Mouse (Mus musculus) myocyte (in vitro differentiated cells): Measurements from ENCODE around the gene Klhl36.

Experiments
- CEBPB ChIP-seq: IDR thresholded peaks from 2 replicates; pipeline ENCODE4 v1.6.1; 2011; ENCODE audit warnings: mild to moderate bottlenecking, moderate library complexity; ENCODE audit not compliant: poor library complexity, insufficient read depth, severe bottlenecking
- POLR2A ChIP-seq: IDR thresholded peaks from one replicate; pipeline ENCODE4 v1.6.1; 2011; ENCODE audit warnings: low read depth, mild to moderate bottlenecking, control low read depth, moderate library complexity; ENCODE audit not compliant: insufficient read length
- REST ChIP-seq: IDR thresholded peaks from one replicate; pipeline ENCODE4 v1.6.1; 2011; ENCODE audit warnings: mild to moderate bottlenecking, control low read depth, moderate library complexity; ENCODE audit not compliant: insufficient read depth, insufficient read length

- TF ChIP-seq CEBPB (no peak), POLR2A (no peak), REST (no peak)
Observed at GRCm38 (mm10) chr8:119817446-119817845, 44.6 kb upstream of the Klhl36 start.
